Mouse (Mus musculus) urinary bladder, postnatal 25 days (tissue): ENCODE measurements around the gene Baz2b.
"Not testable (repeated sequence)": the region's sequence is repeated elsewhere in the genome, so short reads cannot be mapped to it uniquely, and the experiment has no call there.

ENCODE experiments used
- DNase-seq: peaks from one replicate; pipeline ENCODE4 v3.0.0; 2022; ENCODE audit warnings: low spot score

Baz2b gene

DNA sequence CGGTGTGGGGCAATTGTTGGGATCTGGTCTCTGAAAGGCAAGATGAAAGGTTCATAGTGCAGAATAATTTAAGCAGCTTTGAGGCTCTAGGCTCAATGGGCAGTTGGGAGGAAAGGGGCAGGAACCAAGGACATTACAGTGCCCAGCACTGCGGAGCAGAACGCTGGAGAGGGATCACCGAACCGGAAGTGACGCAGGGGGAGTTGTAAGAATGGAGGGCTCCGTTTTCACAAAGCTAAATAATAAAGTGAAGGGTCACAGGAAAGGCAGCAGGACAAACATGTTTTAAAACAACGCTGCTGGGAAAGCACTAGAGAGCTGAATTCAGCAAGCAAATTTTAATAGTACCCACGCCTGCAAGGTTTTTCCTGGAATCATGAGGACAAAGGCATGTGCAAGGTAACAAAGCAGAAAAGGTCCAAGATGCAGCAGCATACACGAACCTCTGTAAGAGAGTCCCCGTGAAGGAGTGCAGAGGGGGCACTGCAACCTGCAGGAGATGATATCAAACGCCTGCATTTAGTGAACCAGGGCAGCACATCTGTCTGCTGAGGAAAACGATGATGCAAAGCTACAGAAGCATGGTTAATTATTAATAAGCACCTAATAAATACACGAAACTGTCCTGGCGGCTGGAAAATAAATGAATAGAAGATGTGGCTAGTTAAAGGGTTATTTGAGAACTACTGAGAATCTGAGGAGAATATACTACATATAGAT lies 120.0 kb downstream of the Baz2b start:
- DNase-seq: no peak

DNA sequence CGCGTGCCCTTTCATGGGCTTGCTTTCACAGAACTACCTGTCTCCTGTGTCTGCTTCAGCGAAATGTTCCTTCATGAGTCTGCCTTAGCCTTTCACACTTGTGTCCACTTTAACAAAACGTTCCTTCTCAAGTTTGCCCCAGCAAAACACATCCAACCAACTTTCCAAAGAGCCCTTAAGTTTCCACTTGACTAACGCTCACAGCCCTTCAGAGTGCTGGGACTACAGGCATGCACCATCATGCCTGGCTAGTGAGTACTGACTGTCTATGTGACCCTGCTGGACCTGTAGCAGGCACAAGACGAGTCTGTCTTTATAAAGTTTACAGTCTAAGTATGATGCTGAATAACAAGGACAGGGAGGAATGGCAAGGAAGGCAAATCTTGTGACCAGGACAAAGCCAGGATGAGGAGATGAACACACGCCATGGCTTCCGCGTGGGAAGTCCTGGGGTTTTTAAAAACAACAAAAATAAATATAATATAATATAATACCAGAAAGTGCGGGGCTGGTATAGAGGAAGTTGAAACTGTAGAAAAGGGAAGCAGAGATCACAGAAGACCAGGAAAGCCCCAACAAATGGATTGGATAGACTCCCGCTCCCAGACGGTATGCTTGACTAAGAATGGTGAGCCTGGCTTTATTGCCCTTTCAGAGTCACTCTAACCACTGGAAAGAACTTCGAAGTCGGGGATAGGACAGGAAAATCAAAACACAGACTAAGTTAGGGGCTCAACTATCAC lies 120.7 kb downstream of the Baz2b start:
- DNase-seq: no peak

DNA sequence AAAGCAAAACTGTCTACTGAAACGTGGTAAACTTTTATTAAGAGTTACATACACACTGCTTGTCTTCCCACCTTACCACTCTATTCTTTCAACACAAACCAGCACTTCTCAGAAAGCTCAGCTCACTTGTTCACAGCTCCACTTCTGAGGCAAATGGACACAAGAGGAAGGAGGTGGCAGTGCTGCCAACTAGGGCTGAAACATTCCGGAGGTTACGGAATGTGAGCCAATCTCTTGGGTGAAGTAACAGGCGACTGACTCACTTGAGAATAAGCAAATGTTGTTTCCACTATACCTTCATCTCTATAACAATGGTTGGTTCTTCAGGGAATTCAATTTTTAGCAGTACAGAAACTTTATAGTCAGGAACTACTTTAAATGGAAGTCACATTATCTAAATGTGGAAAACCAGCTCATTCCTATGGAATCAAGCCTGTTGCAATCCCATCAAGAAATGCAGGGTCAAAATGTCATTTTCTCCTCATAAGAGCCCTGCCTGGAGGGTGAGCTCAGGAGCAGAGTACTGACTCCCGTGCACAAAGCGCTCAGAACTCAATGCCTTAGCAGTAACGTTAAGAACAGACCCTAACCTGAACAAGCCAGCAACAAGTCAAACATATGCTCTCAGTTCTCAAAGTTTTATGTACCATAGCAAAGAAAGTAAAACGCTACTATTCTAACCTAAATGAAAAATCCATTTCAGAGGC lies 123.3 kb downstream of the Baz2b start:
- DNase-seq: no peak

DNA sequence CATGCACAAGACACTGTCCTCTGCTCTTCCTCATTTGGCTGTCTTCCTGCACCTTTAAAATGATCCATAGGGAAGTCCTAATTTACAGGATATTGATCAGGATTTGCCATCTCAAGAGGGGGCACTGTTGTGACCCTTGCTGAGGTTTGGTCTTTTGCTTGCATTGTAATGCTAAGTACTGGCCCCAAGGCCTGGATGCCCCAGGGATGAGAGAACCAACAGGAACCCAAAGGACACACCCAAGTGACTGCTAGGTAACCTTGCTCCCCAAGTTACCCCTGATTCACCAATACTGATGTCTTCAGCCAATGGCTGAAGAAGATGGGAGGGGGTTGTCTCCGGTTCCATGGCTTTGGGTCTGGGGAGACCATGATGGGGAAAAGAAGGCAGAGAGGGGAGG lies 124.8 kb downstream of the Baz2b start:
- DNase-seq: no peak

DNA sequence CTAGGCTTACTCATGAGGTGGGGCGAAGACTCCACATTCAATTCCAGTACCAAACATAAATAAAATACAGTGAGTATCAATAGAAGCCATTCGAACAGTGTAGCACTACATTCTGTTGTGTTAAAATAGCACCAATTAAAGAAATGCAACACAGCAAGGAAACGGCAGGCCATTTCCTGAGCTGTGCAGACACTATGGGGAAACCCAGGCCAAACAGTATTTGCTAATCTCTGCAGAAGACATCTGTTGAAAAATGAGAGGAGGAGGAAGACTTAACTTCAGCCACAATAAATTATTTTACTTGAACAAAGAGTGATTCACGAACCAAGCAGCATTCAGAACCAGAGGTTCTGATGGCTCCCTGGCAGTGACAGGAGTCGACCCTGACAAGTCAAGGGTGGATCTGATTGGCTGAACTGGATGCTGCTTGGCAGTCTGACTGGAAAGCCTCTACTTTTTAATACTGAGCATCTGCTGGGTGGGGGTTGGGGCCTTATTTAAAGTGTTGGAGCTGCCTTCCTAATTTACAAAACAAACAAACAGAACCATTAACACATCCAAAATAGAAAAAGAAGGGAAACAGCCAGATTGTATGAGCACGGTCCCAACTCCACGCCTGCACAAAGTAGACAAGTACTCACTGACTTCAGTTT lies 126.5 kb downstream of the Baz2b start:
- no peak for DNase-seq

DNA sequence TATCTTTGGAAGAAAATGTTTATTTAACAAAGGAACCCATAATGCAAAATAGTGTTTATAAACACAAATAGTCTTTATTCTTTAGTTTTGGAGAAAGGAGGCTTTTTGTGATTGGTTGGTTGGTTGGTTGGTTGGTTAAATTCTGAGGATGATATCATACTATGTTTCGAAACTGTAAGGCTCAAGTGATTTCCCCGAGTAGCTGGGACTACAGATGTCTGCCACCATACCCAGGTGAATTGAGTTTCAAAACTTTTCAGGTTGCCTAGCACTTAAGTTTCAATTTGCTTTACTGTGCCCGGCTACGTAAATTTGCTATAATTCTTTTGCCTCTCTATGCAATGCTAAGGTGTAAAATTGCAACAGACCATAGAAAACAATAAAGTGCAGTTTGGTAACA lies 127.4 kb downstream of the Baz2b start:
- DNase-seq: no peak

DNA sequence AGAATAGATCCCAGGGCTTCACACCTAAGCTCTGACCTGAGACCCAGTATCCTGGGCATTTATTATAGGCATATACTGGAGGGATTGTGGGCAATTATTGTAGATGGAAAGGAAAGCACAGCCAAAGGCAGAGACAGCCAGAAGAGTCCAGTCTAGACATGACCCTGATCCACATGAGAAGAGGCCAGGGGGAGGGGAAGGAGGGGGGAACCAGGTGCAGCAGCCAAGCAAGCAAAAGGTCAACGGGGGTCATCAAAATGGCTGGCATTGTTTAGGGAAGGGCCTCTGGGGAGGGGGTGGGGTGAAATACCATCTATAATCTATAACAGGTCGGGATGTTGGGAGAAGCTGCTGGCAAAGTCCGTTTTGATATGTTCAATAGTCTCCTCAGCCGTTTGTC lies 128.8 kb downstream of the Baz2b start:
- DNase-seq: no peak

DNA sequence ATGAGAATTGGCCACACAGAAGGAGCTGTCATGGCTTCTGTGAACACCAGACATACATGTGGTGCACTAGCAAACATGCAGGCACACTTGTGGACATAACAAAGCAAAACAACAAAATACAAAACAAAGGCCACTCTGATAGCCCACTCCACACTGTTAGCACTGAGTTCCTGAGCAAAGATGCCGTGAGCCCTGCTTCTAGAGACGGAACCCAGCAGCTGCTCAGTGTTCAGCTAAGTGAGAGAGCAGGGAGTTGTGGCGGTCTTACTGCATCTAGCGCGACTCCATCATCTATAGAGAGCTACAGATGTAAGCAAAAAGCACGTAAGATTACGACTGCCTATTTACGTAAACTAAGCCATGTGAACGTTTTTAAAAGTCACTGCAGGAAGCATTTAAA lies 132.0 kb downstream of the Baz2b start:
- no peak for DNase-seq

DNA sequence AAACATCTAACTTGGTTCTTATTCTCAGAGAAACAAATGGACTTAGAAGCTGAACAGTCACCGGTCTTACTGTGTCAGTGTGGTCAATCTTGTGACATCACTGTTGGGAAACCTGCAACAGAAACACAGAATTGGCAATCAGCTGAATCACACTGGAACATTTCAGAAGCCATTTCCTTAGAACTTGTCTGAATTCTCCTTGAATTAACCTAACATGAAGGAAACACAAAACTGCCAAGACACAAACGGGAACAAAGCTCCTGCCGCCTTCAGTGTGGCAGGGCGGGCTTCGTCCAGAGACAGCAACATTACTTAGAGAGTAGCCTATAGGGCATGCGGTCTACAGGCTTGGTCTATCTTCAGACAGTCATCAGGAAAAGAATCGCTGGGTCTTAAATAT lies 132.8 kb downstream of the Baz2b start:
- DNase-seq: no peak

DNA sequence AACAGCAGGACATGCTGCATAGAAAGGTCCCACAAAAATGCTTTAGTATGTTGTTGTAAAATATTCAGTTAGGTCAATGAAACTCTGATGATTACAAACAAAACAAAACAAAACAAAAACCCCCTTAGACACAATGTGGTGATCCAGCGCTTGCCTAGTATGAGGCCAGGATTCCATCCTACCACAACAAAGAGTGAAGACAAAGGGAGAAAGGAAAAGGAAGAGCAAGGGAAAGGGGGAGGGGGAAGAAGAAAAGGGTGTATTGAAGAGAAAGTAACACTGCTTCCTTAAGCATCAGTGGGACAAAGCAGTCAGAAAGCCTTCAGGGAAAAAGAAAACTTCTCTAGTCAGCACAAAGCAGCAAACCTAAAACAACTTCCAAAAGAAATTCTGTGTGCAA lies 133.6 kb downstream of the Baz2b start:
- DNase-seq: no peak

DNA sequence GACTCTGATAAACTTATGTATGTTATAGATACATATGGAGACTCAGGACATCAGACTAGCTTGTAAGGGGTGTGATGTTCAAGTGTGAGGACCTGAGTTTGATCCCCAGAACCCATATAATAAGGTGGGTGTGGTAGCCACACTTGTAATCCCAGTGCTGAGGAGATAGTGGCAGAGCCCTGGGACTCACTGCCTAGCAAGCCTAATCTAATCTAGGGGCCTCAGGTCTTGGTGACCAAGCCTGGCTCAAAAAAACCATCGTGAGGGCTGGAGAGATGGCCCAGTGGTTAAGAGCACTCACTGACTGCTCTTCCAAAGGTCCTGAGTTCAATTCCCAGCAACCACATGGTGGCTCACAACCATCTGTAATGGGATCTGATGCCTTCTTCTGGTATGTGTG lies 135.8 kb downstream of the Baz2b start:
- not testable (repeated sequence) for DNase-seq

DNA sequence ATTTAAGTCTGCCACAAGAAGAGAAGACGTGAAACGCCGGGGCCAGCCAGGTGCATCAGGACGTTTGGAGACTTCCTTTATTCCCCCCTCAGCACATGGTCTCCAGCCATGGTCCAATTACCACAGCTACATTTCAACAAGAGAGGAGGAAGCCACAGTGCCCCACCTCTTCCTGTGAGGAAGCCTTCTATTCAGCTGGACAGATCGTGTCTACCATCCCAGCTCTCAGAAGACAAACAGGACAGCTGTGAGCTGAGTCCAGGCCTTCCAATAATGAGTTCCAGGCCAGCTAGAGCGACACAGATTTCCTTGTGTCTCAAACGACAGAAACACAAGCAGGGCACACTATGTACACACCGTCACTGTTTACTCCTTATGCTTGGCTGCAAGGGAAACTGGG lies 137.8 kb downstream of the Baz2b start:
- no peak for DNase-seq

DNA sequence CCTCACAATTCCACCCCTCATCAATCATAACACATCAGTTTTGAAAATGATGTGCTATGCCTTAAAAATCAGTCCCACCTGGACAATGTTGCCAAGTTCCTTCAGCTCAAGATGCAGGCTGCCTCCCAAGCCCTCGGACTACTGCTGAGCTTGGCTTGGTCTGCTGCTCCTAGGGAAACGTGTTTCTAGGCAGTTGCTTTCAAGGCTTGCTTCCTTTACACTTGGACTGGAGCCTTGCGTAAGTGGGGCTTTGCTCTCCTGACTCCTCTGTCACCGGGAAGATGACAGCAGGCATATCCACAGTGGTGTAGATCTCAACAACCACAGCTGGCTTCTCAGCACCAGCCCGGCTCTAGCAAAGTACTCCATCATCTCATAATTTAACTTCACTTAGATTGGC lies 138.7 kb downstream of the Baz2b start:
- DNase-seq: no peak

DNA sequence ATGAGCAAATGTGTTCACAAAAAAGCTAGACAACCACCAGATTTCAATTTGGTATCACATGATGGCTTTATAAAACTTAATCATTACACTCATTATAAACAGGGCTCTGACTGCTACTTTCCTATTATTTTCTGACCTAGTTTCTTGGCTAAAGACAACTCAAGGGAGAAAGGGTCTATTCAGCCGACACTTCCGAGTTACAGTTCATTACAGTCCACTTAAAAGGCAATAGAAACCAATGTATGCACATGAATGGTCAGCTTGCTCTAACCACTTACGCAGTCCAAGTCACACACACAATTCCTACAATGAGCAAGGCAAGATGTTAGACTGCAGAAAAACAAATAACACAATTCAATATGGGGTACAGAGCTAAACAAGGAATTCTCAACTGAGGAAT lies 141.2 kb downstream of the Baz2b start:
- DNase-seq: no peak

DNA sequence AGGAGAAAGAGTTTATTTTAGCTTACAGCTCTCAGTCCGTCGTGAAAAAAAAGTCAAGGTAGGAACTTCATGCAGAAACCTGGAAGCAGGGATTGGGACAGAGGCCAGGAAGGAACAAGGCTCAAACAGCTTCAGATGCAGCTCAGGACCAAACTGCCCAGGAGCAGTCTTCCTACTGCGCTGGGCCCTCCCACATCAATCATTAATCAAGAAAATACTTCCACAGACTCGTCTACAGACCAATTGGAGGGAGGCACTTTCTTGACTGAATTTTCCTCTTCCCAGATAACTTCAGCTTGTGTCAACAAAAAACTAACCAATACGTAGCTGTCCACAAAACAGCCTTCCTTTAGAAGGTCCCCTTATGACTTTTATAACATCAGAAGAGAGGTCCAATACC lies 144.2 kb downstream of the Baz2b start:
- no peak for DNase-seq

DNA sequence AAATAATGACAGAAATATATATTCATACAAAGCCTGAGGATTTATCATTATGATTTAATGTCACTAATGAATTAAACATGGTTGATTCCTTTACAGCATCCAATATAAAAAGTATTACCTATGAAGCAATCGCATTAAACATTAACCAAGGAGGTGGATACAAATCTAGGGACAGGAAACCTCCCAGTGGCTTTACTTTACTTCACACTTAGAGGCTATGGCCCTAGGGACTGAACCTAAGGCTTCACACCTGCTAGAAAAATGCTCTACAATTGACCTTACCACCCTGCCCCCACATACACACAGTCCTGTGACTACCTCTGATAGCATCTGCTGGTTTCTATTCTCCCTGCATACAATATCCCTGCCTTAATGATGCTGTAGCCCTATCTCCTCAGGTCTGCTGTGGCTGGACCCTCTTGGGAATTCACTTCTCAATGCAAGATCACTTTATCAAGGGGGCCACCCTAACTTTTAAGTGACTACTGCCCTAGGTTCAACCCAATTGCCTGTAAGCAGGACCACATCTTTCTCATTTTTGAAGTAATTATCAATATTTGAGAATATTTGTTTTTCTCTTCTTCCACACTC lies 149.4 kb downstream of the Baz2b start:
- no peak for DNase-seq

DNA sequence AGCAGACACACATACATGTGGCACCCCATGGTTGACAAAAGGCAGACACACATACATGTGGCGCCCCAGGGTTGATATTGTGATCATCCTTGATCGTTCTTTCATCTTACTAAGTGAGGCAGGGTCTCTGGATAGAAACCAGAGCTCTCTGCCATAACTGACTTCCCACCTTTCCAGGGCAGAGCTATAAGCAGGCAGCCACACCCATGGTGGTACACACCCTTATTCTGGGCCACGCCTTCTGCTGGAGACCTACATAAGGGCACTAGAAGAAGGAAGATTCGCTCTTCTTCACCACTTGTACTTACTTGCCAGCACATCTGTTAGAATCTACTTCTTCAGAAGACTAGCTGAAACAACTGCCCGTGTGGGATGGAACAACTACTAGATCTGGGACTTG lies 150.3 kb downstream of the Baz2b start:
- no peak for DNase-seq

DNA sequence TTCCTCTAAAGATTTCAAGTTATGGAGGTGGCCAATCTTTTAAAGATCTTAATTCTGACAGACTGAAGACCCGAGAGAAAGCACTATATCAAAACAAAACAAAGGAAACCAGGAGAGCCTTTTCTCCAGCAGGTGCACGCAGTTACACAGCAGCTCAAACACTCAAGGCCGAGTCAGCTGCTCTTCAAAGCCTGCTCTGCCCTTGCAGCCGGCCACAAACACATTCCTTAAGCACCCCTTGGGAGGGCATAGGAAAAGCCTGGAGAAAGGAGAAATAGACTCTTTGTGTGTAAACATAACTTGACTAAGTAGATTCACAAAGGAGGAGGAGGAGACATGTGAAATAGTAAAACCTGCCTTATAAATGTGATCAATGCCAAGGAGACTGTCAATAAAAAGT lies 153.6 kb downstream of the Baz2b start:
- DNase-seq: no peak

DNA sequence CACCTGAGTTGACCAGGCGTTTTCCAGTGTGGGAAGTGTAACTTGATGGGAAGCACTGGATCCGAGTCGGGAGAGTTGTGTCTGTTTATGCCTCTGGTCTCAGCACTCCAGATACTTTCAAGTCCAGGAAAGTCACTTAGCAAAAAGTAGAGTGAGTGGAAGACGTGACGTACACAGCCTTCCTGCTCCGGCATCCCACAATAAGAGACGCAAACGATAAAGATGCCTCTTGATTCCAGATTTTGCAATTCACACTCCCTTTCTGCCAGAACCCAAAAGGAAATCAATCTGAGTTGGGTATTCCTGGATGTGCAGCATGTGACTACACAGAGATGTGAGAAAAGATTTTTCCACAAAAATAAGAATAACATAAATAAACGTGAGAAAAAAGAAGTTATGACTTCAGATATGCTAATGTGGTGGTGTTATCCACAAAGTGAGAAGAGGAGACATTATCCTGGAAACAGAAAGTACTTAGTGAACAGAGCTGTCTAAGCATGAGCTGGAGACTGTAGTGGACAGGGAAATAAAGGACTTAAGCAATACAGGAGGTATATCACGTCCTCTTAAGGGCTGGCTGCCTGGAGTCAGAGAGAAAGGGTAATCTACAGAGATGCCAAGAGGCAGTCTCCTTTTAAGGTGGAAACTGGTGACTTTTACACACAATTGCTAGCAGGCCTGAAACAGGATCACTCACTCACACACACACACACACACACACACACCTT lies 154.7 kb downstream of the Baz2b start:
- DNase-seq: no peak

DNA sequence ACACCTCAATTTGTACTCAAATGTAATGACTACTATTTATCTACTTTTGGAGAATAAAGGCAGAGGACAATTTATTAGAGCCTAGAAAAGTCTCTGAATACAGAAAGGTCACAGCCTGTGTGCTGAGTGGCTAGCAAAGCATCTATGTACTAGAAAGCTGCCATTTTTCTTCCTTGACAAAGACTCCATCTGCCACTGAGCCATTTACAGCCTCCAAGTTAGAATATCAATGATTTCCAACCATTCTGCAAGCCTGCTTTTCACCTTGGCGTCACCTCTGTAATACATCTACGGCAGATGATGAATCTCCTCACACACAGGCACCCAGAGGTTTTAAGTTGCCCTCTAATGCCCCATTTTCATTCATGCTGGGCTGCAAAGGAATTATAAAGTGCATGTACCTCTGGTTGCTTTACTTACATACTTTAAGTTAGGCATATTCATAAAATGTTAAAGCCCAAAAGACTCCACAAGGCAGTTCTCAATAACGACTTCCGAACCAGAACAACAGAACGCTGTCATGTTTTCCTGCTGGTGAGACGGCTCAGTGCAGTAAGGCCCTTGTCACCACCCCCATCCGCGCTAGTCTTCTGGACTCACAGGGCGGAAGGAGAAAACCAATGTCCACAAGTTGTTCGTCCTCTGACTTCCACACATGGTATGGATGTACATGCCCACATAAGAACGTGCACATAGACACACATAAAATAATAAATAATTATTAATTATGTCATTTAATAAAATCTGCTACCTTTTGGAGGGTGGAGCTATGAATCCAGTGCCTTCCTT lies 156.2 kb downstream of the Baz2b start:
- DNase-seq: no peak
